Mouse (Mus musculus) small intestine, adult 2 months (tissue): ENCODE results near the gene Tanc2.

Source experiments
- CTCF ChIP-seq: fragments of 200-500 bp; IDR thresholded peaks from 2 replicates; pipeline ENCODE4 v1.5.1; 2012; ENCODE audit warnings: low read depth, mild to moderate bottlenecking, control low read depth, inconsistent platforms, low read length, moderate library complexity, mixed read lengths; ENCODE audit not compliant: insufficient replicate concordance, insufficient read length; ENCODE audit errors: extremely low read depth
- POLR2A ChIP-seq: fragments of 200-500 bp; IDR thresholded peaks from 2 replicates; pipeline ENCODE4 v1.6.1; 2012; ENCODE audit warnings: low read depth, mild to moderate bottlenecking, control low read depth, inconsistent platforms, low read length, moderate library complexity

GRCm38 (mm10) chr11:105968948-105969347 is 379.2 kb downstream of the Tanc2 start:
- no peak for TF ChIP-seq CTCF
- TF ChIP-seq POLR2A, result no peak
